Comparison of ENCODE assay signal across 7 mouse cellular contexts in genomic region chr3:85482636-85483035, GRCm38 (mm10).
DNase-seq lines count a peak whose midpoint lies in the region.

No protein-coding gene starts in this region.

- peak; percentile 67 for DNase-seq in 3134 (ENCODE audit: extremely low read depth, insufficient read length, low spot score)
- peak; percentile 80 for DNase-seq in MN1 (ENCODE audit: low spot score)
- peak; percentile 1 for DNase-seq in heart, adult 8-10 months (ENCODE audit: low spot score)
- peak; percentile 52 to 73 for DNase-seq in kidney, postnatal 36 days
- DNase-seq in layer of hippocampus, postnatal 14 days (ENCODE audit: low spot score in 2 of 2), result no peak
- DNase-seq in layer of hippocampus, adult 9-10 months (ENCODE audit: low spot score), result no peak
- no peak for DNase-seq in left cerebral cortex, adult 18-20 months (ENCODE audit: low spot score in 2 of 2)

Comparison
In these comparisons a context has a peak if more than half of its experiments do, and no peak if none do; other contexts are left out.
1. DNase-seq: peak in 3134 (single experiment), MN1 (single experiment), heart, adult 8-10 months (single experiment) and kidney, postnatal 36 days (2 of 2); none in layer of hippocampus, postnatal 14 days (0 of 2), layer of hippocampus, adult 9-10 months (single experiment) and left cerebral cortex, adult 18-20 months (0 of 2).